8 mouse cellular contexts compared by ENCODE assay signal in genomic region chr6:145250185-145250791, GRCm38 (mm10). TPM values are rescaled to one million over a fixed set of nuclear protein-coding genes. Genes with fewer than 3 reads are reported as not detected.
DNase-seq lines count a peak whose midpoint lies in the region; ATAC-seq and TF ChIP-seq lines count a peak whose summit lies in the region.

Gene Kras (minus strand): TSS chr6:145250239.

- under 1% methylated on average over 62 of the region's 83 CpGs for WGBS in embryonic facial prominence, embryonic 13.5 days
- WGBS in heart, adult 2 months = under 1% methylated on average over 67 of the region's 83 CpGs
- under 1% methylated on average over 61 of the region's 83 CpGs for WGBS in limb, embryonic 13.5 days
- under 1% methylated on average over 45 of the region's 83 CpGs for WGBS in midbrain, embryonic 16.5 days

- H3K4me3 ChIP-seq in embryonic facial prominence, embryonic 13.5 days = peak within 1 kb of the TSS; percentile 93
- H3K4me3 ChIP-seq in heart, adult 2 months = peak within 1 kb of the TSS; percentile 85
- peak within 1 kb of the TSS; percentile 90 for H3K4me3 ChIP-seq in limb, embryonic 13.5 days
- peak within 1 kb of the TSS; percentile 75 for H3K4me3 ChIP-seq in midbrain, embryonic 16.5 days (ENCODE audit: low read depth, low read length)

- TF ChIP-seq POLR2A in heart, adult 2 months (IDR thresholded peaks at IDR 0.05; ENCODE audit: insufficient read depth, low read depth, low read length) = no peak; the same call in 1 of the 2 replicates

- intact Hi-C loops in heart, adult 2 months (cut with DNase I) = loop anchor here (1.0 kb wide), 1 partner anchor 91 kb away; no protein-coding TSS in a partner anchor

- H3K4me1 ChIP-seq in embryonic facial prominence, embryonic 13.5 days = peaks cover 10% of the 10 kb centered on the region
- peaks cover 2% of the 10 kb centered on the region; the same call in 1 of the 2 replicates for H3K4me1 ChIP-seq in heart, adult 2 months (ENCODE audit: control insufficient read depth, insufficient read depth, low read length)
- peaks cover 23% of the 10 kb centered on the region for H3K4me1 ChIP-seq in limb, embryonic 13.5 days
- peaks cover 19% of the 10 kb centered on the region for H3K4me1 ChIP-seq in midbrain, embryonic 16.5 days (ENCODE audit: control insufficient read depth, insufficient read depth, low read length)

- no peaks in the 10 kb centered on the region for H3K79me2 ChIP-seq in heart, adult 2 months (replicated peaks; ENCODE audit: control insufficient read depth, insufficient read depth, low read length)

- H3K4me2 ChIP-seq in embryonic facial prominence, embryonic 13.5 days = peak within 1 kb of the TSS; percentile 77
- H3K4me2 ChIP-seq in limb, embryonic 13.5 days (replicated peaks) = peak within 1 kb of the TSS; percentile 85
- peak within 1 kb of the TSS; percentile 78 for H3K4me2 ChIP-seq in midbrain, embryonic 16.5 days (ENCODE audit: low read length)

- DNase-seq in 3134 (ENCODE audit: extremely low read depth, insufficient read length, low spot score) = peak; percentile 88
- peak; percentile 95 to 97 for DNase-seq in adrenal gland, postnatal 36 days
- DNase-seq in heart, adult 2 months = peak; percentile 95 to 97
- peak; percentile 87 to 88 for DNase-seq in kidney, adult 8-10 months
- peak; percentile 92 to 95 for DNase-seq in spleen, postnatal 10 days (ENCODE audit: low spot score in 2 of 2)

- H3K36me3 ChIP-seq in embryonic facial prominence, embryonic 13.5 days = peaks cover 11% of the 10 kb centered on the region
- no peaks in the 10 kb centered on the region for H3K36me3 ChIP-seq in heart, adult 2 months (ENCODE audit: control insufficient read depth, insufficient read depth, low read length)
- peaks cover 4% of the 10 kb centered on the region; the same call in 1 of the 2 replicates for H3K36me3 ChIP-seq in limb, embryonic 13.5 days
- H3K36me3 ChIP-seq in midbrain, embryonic 16.5 days (ENCODE audit: control insufficient read depth, insufficient read depth, low read length) = no peaks in the 10 kb centered on the region

- H3K9ac ChIP-seq in embryonic facial prominence, embryonic 13.5 days = peak within 1 kb of the TSS; percentile 95
- peak within 1 kb of the TSS; percentile 95 for H3K9ac ChIP-seq in heart, adult 2 months (ENCODE audit: low read depth, low read length)
- peak within 1 kb of the TSS; percentile 95 for H3K9ac ChIP-seq in limb, embryonic 13.5 days
- peak within 1 kb of the TSS; percentile 92 for H3K9ac ChIP-seq in midbrain, embryonic 16.5 days (ENCODE audit: low read depth, low read length)

- no peaks in the 10 kb centered on the region for H3K27me3 ChIP-seq in embryonic facial prominence, embryonic 13.5 days
- H3K27me3 ChIP-seq in heart, adult 2 months (ENCODE audit: control insufficient read depth, insufficient read depth, low read length) = no peaks in the 10 kb centered on the region
- H3K27me3 ChIP-seq in limb, embryonic 13.5 days = no peaks in the 10 kb centered on the region
- H3K27me3 ChIP-seq in midbrain, embryonic 16.5 days (ENCODE audit: control insufficient read depth, insufficient read depth, low read depth, low read length) = no peaks in the 10 kb centered on the region

- no peak for TF ChIP-seq EP300 in heart, adult 2 months (IDR thresholded peaks at IDR 0.05; ENCODE audit: insufficient read depth, low read depth, low read length)

- no peak for TF ChIP-seq CTCF in heart, adult 2 months (IDR thresholded peaks at IDR 0.05)

- H3K27ac ChIP-seq in embryonic facial prominence, embryonic 13.5 days = peak within 1 kb of the TSS; percentile 86
- H3K27ac ChIP-seq in heart, adult 2 months = peak within 1 kb of the TSS; percentile 72
- H3K27ac ChIP-seq in limb, embryonic 13.5 days = peak within 1 kb of the TSS; percentile 84
- H3K27ac ChIP-seq in midbrain, embryonic 16.5 days (ENCODE audit: low read length) = peak within 1 kb of the TSS; percentile 89

- no peaks in the 10 kb centered on the region for H3K9me3 ChIP-seq in embryonic facial prominence, embryonic 13.5 days
- no peaks in the 10 kb centered on the region for H3K9me3 ChIP-seq in limb, embryonic 13.5 days
- no peaks in the 10 kb centered on the region for H3K9me3 ChIP-seq in midbrain, embryonic 16.5 days (replicated peaks; ENCODE audit: control insufficient read depth, low read length, poor library complexity, severe bottlenecking)

- ATAC-seq in embryonic facial prominence, embryonic 13.5 days (ENCODE audit: insufficient number of reproducible peaks, insufficient read depth, low FRiP score, low TSS enrichment, low read depth) = peak; percentile 91
- peak; percentile 94 for ATAC-seq in limb, embryonic 13.5 days (ENCODE audit: low FRiP score, low read depth)
- ATAC-seq in midbrain, embryonic 16.5 days = peak; percentile 89

RNA-seq across cellular contexts. Expression of gene Kras, which starts in this region (rescaled TPM):
- total RNA-seq in adrenal gland, postnatal 36 days (2021) = 10 to 100 TPM; 41.9 to 54.2 TPM
- 68.5 and 70.6 TPM in 2 replicates for polyA plus RNA-seq in embryonic facial prominence, embryonic 13.5 days (2015; fragmentation: Nextera tagmentation; extraction: Ambion mirVana)
- 10 to 100 TPM; 32.3 to 32.7 TPM for total RNA-seq in heart, adult 2 months (2021)
- polyA plus RNA-seq in heart, adult 2 months (2012; rRNA removed) = 8.6 and 20.4 TPM in 2 replicates
- polyA plus RNA-seq in limb, embryonic 13.5 days (2015; fragmentation: Nextera tagmentation; extraction: Ambion mirVana) = 68.6 and 74.9 TPM in 2 replicates
- 86.8 and 90.8 TPM in 2 replicates for polyA plus RNA-seq in midbrain, embryonic 16.5 days (2015; fragmentation: Nextera tagmentation; extraction: Ambion mirVana)

Comparison
In these comparisons a context has a peak if more than half of its experiments do, and no peak if none do; other contexts are left out.
1. Peak in every context shown above with its lines: DNase-seq, ATAC-seq, H3K4me3 ChIP-seq and H3K27ac ChIP-seq.